Mouse (Mus musculus) embryonic fibroblast, embryonic 13.5 days (primary cell): ENCODE results near the gene Thsd1.

Source experiments
- CTCF ChIP-seq: IDR thresholded peaks from 2 replicates; pipeline ENCODE4 v1.5.1; 2011; ENCODE audit warnings: mild to moderate bottlenecking, control low read depth, low read length, moderate library complexity, borderline replicate concordance; ENCODE audit not compliant: insufficient read depth
- POLR2A ChIP-seq: IDR thresholded peaks from 2 replicates; pipeline ENCODE4 v1.6.1; 2011; ENCODE audit warnings: low read depth, mild to moderate bottlenecking, control low read depth, low read length, moderate library complexity

GRCm38 (mm10) chr8:22207535-22207934 lies 19.6 kb upstream of the Thsd1 start:
- TF ChIP-seq CTCF: no peak
- no peak for TF ChIP-seq POLR2A
